Mouse (Mus musculus): Measurements from ENCODE around the gene Sec14l2. TPM values are rescaled to one million over a fixed set of nuclear protein-coding genes. Genes with fewer than 3 reads are reported as not detected.
A peak's percentile ranks its signal among the peaks of the same experiment; 100 is the strongest.

The Sec14l2 gene
- 10.2 and 10.6 TPM in 2 replicates for polyA plus RNA-seq (2015; fragmentation: Nextera tagmentation; extraction: Ambion mirVana)

DNA sequence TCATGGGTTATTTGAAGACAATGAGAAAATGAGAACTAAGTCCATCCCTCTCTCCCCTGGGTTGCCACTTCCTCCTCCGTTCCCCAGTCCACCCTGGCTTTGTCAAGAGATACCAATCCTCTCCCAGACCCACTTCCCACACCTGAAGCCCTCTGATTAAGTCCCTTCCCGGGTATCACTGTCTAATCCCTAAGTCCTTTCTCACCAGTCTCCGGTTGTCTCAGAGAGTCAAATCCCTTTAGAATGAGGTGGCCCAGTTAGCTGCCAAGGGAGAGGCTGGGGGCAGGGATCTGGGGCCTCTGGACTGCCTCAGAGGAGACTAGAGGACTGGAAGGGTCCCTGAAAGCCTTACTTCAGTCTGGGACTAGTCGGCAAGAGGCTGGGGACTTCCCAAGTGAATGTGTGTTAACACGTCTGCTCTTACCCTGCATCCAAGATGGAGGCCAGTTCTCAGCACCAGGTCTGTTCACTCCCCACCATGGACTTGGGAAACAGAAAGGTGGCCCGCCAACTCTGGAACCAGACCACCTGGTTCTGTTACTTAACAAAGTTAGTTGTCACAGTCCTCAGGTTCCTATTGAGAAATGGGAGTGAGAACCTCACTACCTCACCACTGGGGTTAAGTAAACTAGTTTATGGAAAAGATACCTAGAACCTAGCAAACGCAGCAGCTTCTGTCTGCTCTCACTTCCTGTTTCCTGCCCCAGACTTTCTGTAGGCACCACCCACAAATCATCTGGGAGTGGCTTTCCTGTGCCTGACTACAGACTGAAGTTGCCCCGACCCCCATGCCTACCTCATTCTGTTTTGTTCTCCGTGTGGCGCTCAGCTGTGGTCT lies at the start of gene Sec14l2:
Gene Sec14l2, minus strand, starts transcription at position 674 of the 838 bp plus-strand sequence.

DNA sequence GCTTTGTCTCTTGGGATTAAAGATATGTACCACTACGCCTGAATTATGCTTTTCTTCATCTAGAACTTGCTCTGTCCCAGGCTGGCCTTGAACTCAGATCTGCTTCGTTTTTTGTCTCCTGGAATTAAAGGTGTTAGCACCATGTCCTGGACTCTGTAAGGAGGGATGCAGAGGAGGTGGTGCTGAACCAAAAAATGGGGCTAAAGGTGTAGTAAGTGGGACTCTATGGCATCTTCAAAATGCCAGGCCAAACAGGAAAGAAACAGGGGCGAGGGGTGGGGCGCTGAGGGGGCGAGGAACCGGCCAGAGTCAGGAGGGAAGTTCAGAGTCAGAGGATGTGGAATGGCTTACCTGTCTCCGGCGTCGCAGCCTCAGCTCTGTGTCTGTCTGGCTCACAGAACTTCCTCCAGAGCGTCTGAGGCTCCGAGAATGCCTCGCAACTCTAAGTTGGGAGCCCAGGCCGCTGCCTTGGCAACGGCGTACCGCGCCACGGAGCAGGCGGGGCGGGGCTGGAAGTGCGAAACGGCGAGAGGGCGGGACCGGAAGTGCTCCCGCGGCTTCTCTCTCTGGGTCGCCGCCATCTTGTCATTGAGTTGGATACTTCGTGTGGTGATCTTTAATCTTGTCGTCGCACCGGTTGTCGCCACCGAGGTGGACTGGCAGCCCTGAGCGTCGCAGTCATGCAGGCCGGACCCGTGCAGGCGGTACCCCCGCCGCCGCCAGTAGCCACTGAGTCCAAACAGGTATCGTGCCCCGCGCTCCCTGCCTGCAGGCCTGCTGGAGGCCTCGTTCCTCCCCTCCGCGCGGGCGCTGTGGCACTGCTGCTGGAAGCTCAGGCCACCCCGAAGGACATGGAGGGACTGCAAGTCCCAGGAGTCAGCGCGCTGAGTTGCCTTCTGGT lies 36.8 kb upstream of the Sec14l2 start, which contains the start of the genes Ccdc157 and Sf3a1:
Gene Ccdc157, minus strand, starts transcription at position 486 of the 901 bp plus-strand sequence.
Gene Sf3a1, plus strand, starts transcription at position 543 of the 901 bp plus-strand sequence.

DNA sequence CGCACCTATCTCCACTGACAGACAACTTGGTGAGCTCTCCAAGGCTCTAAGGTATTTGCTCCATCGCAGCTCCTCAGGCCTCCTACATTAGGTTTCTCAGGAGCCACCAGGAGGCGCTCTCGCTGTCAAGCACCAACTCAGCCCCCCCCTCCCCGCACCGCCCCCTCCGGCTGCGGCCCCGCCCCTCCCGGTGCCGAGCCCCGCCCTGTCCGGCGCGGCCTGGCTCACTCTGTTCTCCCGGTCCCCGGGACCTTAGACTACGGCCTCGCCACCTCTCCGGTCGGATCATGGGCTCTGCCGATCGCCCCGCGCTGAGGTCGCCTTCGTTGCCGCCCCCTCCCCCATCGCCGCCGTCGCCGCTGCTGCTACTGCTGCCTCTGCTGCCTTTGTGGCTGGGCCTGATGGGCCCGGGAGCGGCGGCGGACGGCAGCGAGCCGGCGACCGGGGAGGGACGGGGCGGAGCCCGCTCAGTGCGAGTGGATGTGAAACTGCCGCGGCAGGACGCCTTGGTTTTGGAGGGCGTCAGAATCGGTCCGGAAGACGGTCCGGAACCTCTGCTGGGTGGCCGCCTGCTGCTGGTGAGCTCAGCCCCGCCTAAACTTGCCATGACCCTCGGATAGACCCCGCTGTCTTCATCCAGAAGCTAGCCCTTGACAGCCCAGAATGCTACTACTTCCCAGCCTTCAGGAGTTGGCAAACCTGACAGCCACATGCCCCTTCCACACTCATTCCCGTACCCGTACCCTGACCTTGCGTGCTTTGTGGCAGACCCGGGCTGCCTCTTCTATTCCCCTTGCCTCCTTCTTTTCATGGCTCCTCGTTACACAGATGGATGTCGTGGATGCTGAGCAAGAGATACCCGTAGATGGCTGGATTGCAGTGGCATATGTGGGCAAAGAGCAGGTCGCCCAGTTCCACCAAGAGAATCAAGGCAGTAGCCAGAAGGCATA lies 12.0 kb upstream of the Sec14l2 start, which contains the start of gene Rnf215:
Gene Rnf215, plus strand, starts transcription at position 217 of the 950 bp plus-strand sequence.

DNA sequence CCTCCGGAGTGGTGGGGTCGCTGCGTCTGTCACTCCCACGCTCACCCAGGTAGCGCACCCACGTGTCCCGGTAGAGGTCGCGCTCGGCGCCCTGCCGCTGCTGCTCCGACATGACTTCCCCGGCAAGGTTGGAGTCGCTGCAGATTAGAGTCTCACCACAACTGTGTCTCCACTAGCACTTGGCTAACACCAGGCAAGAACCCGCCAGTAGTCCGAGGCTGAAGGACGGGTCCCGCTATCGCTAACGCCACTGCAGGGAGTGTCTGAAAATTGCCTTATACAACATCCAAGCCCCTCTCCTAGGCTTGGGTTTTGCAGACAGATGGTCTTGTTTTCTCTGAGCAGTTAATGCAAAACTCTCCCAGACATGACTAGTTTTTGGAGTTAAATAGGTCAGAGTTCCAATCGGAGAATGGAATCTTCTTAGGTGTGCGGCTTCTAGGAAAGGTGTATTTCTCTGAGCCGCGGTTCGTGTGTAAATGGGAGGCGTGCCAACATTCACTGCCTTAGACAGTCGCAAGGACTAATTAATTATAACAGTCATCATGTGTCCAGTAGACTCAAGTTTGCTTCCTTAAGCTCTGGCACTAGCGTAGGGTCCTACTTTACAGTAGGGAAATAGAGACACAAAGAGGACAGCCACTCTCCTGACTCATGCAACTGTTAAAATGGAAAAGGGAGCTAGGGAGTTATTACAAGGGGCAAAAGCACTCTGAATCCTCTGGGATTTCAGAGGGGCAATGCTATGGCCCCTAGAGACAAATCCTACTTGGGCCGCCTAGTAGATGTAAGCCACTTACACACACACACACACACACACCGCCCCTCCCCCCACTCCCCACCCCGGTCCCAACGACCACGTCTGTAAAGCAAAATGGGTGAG lies 27.8 kb downstream of the Sec14l2 start, which contains the start of gene Mtfp1:
Gene Mtfp1, minus strand, starts transcription at position 275 of the 883 bp plus-strand sequence.

DNA sequence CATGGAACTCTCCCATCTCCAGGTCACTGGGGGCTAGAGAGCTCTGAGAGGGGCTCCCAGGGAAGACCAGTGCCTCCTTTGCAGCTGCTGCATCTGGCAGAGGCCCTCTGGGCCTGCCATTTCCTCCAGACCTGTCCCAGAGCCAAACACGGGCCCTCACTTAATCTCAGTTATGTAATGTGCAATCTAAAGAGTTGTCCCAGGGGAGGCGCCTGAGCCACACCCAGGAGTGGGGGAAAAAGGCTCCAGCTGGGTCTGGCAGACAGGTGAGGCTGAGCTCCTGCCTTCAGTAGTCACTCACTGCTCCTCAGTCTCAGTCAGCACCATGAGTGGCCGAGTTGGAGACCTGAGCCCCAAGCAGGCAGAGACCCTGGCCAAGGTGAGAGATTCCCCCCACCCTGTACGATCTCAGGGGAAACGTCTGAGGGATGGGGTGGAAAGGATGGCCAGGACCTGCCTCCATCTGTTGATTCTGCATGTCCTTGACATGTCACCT lies 58.5 kb downstream of the Sec14l2 start, which contains the start of gene Sec14l3:
Gene Sec14l3, plus strand, starts transcription at position 215 of the 496 bp plus-strand sequence.

Small RNA genes lying within 50 kb of the gene (microRNA-seq; reads per million reads assigned to microRNA genes)
- gene Mir3060 = 4.4 reads per million, percentile 7 among the genes with 10 or more reads in this experiment

Other genes with a start within 250 kb of the Sec14l2 start
- 0.17 and 0.31 TPM in 2 replicates for gene 4921536K21Rik, start 228.3 kb downstream of the Sec14l2 start, polyA plus RNA-seq (2015; fragmentation: Nextera tagmentation; extraction: Ambion mirVana)
- 12.6 and 16.7 TPM in 2 replicates for gene Dusp18, start 228.2 kb downstream of the Sec14l2 start, polyA plus RNA-seq (2015; fragmentation: Nextera tagmentation; extraction: Ambion mirVana)
- 22.7 and 23.9 TPM in 2 replicates for gene Slc35e4, start 208.8 kb downstream of the Sec14l2 start, polyA plus RNA-seq (2015; fragmentation: Nextera tagmentation; extraction: Ambion mirVana)
- gene Tcn2, start 191.3 kb downstream of the Sec14l2 start, polyA plus RNA-seq (2015; fragmentation: Nextera tagmentation; extraction: Ambion mirVana) = 32.7 and 35.5 TPM in 2 replicates
- gene Pes1, start 159.4 kb downstream of the Sec14l2 start, polyA plus RNA-seq (2015; fragmentation: Nextera tagmentation; extraction: Ambion mirVana) = 42.2 and 42.3 TPM in 2 replicates
- gene 4930556J24Rik, start 146.6 kb downstream of the Sec14l2 start, polyA plus RNA-seq (2015; fragmentation: Nextera tagmentation; extraction: Ambion mirVana) = not detected in 2 replicates
- gene Gal3st1, start 139.8 kb downstream of the Sec14l2 start, polyA plus RNA-seq (2015; fragmentation: Nextera tagmentation; extraction: Ambion mirVana) = 34.9 and 35.3 TPM in 2 replicates
- 0.13 TPM in 1 of 2 replicates, not detected in the other for gene Sec14l4, start 92.0 kb downstream of the Sec14l2 start, polyA plus RNA-seq (2015; fragmentation: Nextera tagmentation; extraction: Ambion mirVana)
- gene Sec14l3, start 58.6 kb downstream of the Sec14l2 start, polyA plus RNA-seq (2015; fragmentation: Nextera tagmentation; extraction: Ambion mirVana) = 0.94 and 1.1 TPM in 2 replicates
- 21.1 and 22.3 TPM in 2 replicates for gene Mtfp1, start 28.0 kb downstream of the Sec14l2 start, polyA plus RNA-seq (2015; fragmentation: Nextera tagmentation; extraction: Ambion mirVana)
- gene Rnf215, start 11.8 kb upstream of the Sec14l2 start, polyA plus RNA-seq (2015; fragmentation: Nextera tagmentation; extraction: Ambion mirVana) = 57.3 and 62.2 TPM in 2 replicates
- 7.8 and 9.1 TPM in 2 replicates for gene Ccdc157, start 36.9 kb upstream of the Sec14l2 start, polyA plus RNA-seq (2015; fragmentation: Nextera tagmentation; extraction: Ambion mirVana)
- gene Sf3a1, start 36.9 kb upstream of the Sec14l2 start, polyA plus RNA-seq (2015; fragmentation: Nextera tagmentation; extraction: Ambion mirVana) = 28.6 and 31.5 TPM in 2 replicates
- 38.6 and 41.8 TPM in 2 replicates for gene Tbc1d10a, start 63.4 kb upstream of the Sec14l2 start, polyA plus RNA-seq (2015; fragmentation: Nextera tagmentation; extraction: Ambion mirVana)
- gene Castor1, start 94.8 kb upstream of the Sec14l2 start, polyA plus RNA-seq (2015; fragmentation: Nextera tagmentation; extraction: Ambion mirVana) = 18.2 and 20.5 TPM in 2 replicates
- 0.10 TPM in 1 of 2 replicates, not detected in the other for gene Osm, start 113.0 kb upstream of the Sec14l2 start, polyA plus RNA-seq (2015; fragmentation: Nextera tagmentation; extraction: Ambion mirVana)
- 0.04 and 0.13 TPM in 2 replicates for gene Lif, start 134.1 kb upstream of the Sec14l2 start, polyA plus RNA-seq (2015; fragmentation: Nextera tagmentation; extraction: Ambion mirVana)

Data from neural tube, postnatal 0 days (tissue).